Mouse (Mus musculus) erythroblast, embryonic 14.5 days (primary cell): ENCODE measurements at regions not wholly inside any gene's neighbourhood (a gene's known extent, or its start where the extent isn't known, plus 50 kb on each side); places are given as distances from the start of the nearest gene placed in this dataset.
"Not testable (repeated sequence)": the region's sequence is repeated elsewhere in the genome, so short reads cannot be mapped to it uniquely, and the experiment has no call there.

ENCODE experiments used
- GATA1 ChIP-seq: IDR thresholded peaks from 2 replicates; pipeline ENCODE4 v1.6.1; 2012; ENCODE audit warnings: low read length, inconsistent platforms, mixed read lengths
- TAL1 ChIP-seq: IDR thresholded peaks from 3 replicates; pipeline ENCODE4 v1.6.1; 2012; ENCODE audit warnings: low read length, inconsistent platforms, mixed read lengths

DNA sequence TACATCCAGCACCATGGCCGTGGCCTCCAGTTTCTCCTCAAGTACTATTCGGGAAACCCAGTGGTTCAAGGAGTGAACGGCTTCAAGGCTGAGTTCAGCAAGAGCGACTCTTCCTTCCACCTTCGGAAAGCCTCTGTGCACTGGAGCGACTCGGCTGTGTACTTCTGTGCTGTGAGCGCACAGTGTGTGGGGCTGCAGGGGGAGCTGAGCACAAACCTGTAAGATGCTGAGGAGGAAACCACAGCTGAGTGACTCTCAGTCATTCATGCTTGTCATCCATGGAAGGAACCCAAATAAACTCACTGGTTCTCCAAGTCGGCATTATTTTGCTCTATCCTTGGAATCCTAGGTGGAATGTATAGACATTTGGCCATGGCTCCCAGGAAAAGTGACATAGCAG is 297.1 kb upstream of the Olfr1507 start:
- not testable (repeated sequence) for TF ChIP-seq TAL1, GATA1
